Mouse (Mus musculus) gastrocnemius, adult 2 months (tissue): ENCODE measurements around the gene Ch25h. TPM values are rescaled to one million over a fixed set of nuclear protein-coding genes. Genes with fewer than 3 reads are reported as not detected.

ENCODE experiments used
- DNase-seq: peaks from one replicate; pipeline ENCODE4 v3.0.0; 2022
- H3K27ac ChIP-seq: fragments of 200-600 bp; 2 replicates; pipeline ENCODE4 v1.8.1; 2022; ENCODE audit warnings: mild to moderate bottlenecking
- H3K4me3 ChIP-seq: fragments of 200-600 bp; 2 replicates; pipeline ENCODE4 v1.8.1; 2022; ENCODE audit warnings: mild to moderate bottlenecking, moderate library complexity
- CTCF ChIP-seq: fragments of 200-600 bp; IDR thresholded peaks from 2 replicates; pipeline ENCODE4 v1.8.1; 2022; ENCODE audit warnings: antibody characterized with exemption, mild to moderate bottlenecking, moderate library complexity
- intact Hi-C: fragments of 180-260 bp; cut with DNase I; formaldehyde crosslinking; loops from one replicate; pipeline ENCODE4 v1.15.1; 2025
- long read RNA-seq, 2 experiments: library from polyadenylated mRNA; stranded (forward); transcript quantifications; one replicate each; pipeline ENCODE4 v2.0.0; 2021
- total RNA-seq, 2 experiments: library from RNA; stranded (reverse); gene quantifications; 2 replicates each; pipeline ENCODE4 v1.2.3; 2021

Gene Ch25h
- total RNA-seq = not detected
- long read RNA-seq, experiment 1 = 0 reads
- long read RNA-seq, experiment 2 = 0 reads

- Histone ChIP-seq H3K27ac (peak within 1 kb of the TSS; percentile 65), H3K4me3 (peak within 1 kb of the TSS; percentile 79)
- no peak for TF ChIP-seq CTCF
- intact Hi-C loops = no loop called here
- DNase-seq = peak; percentile 51
Observed at GRCm38 (mm10) chr19:34474991-34475971, at the start of gene Ch25h. Ch25h (minus strand) TSS chr19:34475164.

GRCm38 (mm10) chr19:34524646-34525045, 49.7 kb upstream of the Ch25h start:
- no peak for DNase-seq
- no peak for TF ChIP-seq CTCF
- Histone ChIP-seq H3K27ac (no peak overlapping the region), H3K4me3 (no peak overlapping the region)
- intact Hi-C loops = no loop called here

GRCm38 (mm10) chr19:34523106-34523725, 48.3 kb upstream of the Ch25h start:
- TF ChIP-seq CTCF = no peak
- intact Hi-C loops = no loop called here
- H3K27ac ChIP-seq = no peak overlapping the region
- DNase-seq = no peak
- H3K4me3 ChIP-seq = no peak overlapping the region

GRCm38 (mm10) chr19:34521978-34522377, 47.0 kb upstream of the Ch25h start:
- Histone ChIP-seq H3K4me3 (no peak overlapping the region), H3K27ac (no peak overlapping the region)
- TF ChIP-seq CTCF = no peak
- no peak for DNase-seq
- intact Hi-C loops = no loop called here

- Histone ChIP-seq H3K4me3 (no peak overlapping the region), H3K27ac (no peak overlapping the region)
- TF ChIP-seq CTCF = no peak
- intact Hi-C loops = no loop called here
- no peak for DNase-seq
Observed at GRCm38 (mm10) chr19:34521361-34521760, 46.4 kb upstream of the Ch25h start.

- intact Hi-C loops = no loop called here
- Histone ChIP-seq H3K27ac (no peak overlapping the region), H3K4me3 (no peak overlapping the region)
- TF ChIP-seq CTCF = no peak
- DNase-seq = no peak
Observed at GRCm38 (mm10) chr19:34520051-34520450, 45.1 kb upstream of the Ch25h start.

- no peak for TF ChIP-seq CTCF
- DNase-seq = no peak
- H3K4me3 ChIP-seq = no peak overlapping the region
- H3K27ac ChIP-seq = no peak overlapping the region
- intact Hi-C loops = no loop called here
Observed at GRCm38 (mm10) chr19:34519646-34520045, 44.7 kb upstream of the Ch25h start.

GRCm38 (mm10) chr19:34518786-34519185, 43.8 kb upstream of the Ch25h start:
- no peak for DNase-seq
- H3K4me3 ChIP-seq = no peak overlapping the region
- TF ChIP-seq CTCF = no peak
- H3K27ac ChIP-seq = 0 out of 2 replicates have a peak overlapping the region, but pooled peaks have one; percentile 16
- intact Hi-C loops = no loop called here

- Histone ChIP-seq H3K4me3 (no peak overlapping the region), H3K27ac (0 out of 2 replicates have a peak overlapping the region, but pooled peaks have one; percentile 16)
- no peak for TF ChIP-seq CTCF
- no peak for DNase-seq
- intact Hi-C loops = no loop called here
Observed at GRCm38 (mm10) chr19:34517812-34518594, 43.0 kb upstream of the Ch25h start.

- no peak for DNase-seq
- no peak overlapping the region for H3K27ac ChIP-seq
- no peak overlapping the region for H3K4me3 ChIP-seq
- no peak for TF ChIP-seq CTCF
- intact Hi-C loops = no loop called here
Observed at GRCm38 (mm10) chr19:34517197-34517596, 42.2 kb upstream of the Ch25h start.

- no peak for TF ChIP-seq CTCF
- intact Hi-C loops = no loop called here
- peak overlapping the region; percentile 24; the same call in 1 of the 2 replicates for H3K27ac ChIP-seq
Observed at GRCm38 (mm10) chr19:34516346-34516745, 41.4 kb upstream of the Ch25h start.

GRCm38 (mm10) chr19:34515681-34516080, 40.7 kb upstream of the Ch25h start:
- no peak for DNase-seq
- TF ChIP-seq CTCF = no peak
- intact Hi-C loops = no loop called here
- Histone ChIP-seq H3K4me3 (no peak overlapping the region), H3K27ac (no peak overlapping the region; the same call in 1 of the 2 replicates)

More at GRCm38 (mm10) chr19:34516346-34516745, 41.4 kb upstream of the Ch25h start:
- DNase-seq = no peak
- no peak overlapping the region for H3K4me3 ChIP-seq

GRCm38 (mm10) chr19:34511528-34511927, 36.6 kb upstream of the Ch25h start:
- Histone ChIP-seq H3K4me3 (no peak overlapping the region), H3K27ac (peak overlapping the region; percentile 16; the same call in 1 of the 2 replicates)
- no peak for TF ChIP-seq CTCF
- intact Hi-C loops = no loop called here
- DNase-seq = no peak
